Mouse (Mus musculus) hindlimb bud, embryonic 11.5 days (tissue): ENCODE results near the gene Gpatch8.
A peak's percentile ranks its signal among the peaks of the same experiment; 100 is the strongest.

Source experiments
- DNase-seq: peaks from one replicate; pipeline ENCODE4 v3.0.0-alpha.2; 2012; ENCODE audit warnings: low read depth, low spot score; ENCODE audit errors: extremely low spot score

The Gpatch8 gene

GRCm38 (mm10) chr11:102510226-102510625 is 46.0 kb downstream of the Gpatch8 start:
- no peak for DNase-seq

DNA sequence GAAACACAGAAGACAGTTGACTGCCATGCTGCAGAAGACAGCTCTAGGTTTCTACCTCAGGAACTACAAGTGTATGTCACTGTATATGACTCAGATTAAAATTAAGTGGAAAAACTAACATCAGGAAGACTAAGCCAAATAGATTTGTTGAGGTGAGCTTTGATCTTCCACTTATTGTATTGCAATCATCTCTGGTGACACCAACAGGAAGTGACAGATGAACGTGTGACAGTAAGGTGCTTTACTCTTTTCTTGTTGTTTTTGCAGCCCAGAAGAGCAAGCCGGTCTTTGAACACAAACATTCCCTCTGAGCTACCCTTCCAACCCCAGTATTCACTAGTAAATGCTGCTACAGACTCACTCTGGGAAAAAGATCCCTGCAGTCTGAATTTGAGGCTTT is 59.5 kb downstream of the Gpatch8 start:
- DNase-seq: no peak

DNA sequence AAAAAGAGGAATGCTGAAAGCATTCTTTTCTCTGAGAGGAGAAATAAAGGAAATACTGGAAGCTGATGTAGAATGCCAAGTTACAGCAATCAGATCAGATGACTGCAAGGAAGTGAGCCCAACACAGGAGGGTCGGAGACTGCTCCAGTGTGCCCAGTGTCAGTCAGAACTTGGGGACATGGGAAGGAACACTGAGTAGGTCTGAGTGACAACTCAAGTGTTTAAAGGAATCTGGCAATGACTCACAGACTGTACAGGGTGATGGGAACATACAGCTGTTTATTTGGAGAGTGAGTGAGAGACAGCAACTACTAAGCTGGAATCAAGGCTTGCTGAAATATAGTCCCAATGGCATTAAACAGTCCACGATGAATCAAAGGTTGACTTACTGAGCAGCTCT is 60.0 kb downstream of the Gpatch8 start:
- DNase-seq: no peak

DNA sequence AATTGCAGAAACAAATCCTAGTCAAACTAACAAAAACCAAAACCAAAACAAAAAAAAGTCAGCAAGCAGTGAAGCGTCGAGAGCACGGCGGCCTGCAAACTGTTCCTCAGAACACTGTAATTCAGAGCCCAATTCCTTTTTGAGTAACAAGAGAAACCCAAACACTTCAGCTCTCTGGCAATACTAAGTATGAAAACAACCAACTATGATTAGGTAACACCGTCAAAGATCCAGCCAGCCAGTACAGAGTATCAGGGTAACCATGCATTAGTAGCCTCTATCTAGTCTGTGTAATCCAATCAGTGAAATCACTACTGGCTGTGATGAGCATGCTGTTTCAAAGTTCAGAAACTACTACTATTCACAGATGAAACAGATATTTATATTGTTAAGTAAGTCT is 60.5 kb downstream of the Gpatch8 start:
- no peak for DNase-seq

- no peak for DNase-seq
Observed at GRCm38 (mm10) chr11:102495114-102495513, 61.1 kb downstream of the Gpatch8 start.

GRCm38 (mm10) chr11:102494063-102494650 is 62.0 kb downstream of the Gpatch8 start:
- DNase-seq: no peak

GRCm38 (mm10) chr11:102493241-102493640 is 63.0 kb downstream of the Gpatch8 start:
- DNase-seq: no peak

GRCm38 (mm10) chr11:102487901-102488300 is 68.3 kb downstream of the Gpatch8 start:
- DNase-seq: no peak

DNA sequence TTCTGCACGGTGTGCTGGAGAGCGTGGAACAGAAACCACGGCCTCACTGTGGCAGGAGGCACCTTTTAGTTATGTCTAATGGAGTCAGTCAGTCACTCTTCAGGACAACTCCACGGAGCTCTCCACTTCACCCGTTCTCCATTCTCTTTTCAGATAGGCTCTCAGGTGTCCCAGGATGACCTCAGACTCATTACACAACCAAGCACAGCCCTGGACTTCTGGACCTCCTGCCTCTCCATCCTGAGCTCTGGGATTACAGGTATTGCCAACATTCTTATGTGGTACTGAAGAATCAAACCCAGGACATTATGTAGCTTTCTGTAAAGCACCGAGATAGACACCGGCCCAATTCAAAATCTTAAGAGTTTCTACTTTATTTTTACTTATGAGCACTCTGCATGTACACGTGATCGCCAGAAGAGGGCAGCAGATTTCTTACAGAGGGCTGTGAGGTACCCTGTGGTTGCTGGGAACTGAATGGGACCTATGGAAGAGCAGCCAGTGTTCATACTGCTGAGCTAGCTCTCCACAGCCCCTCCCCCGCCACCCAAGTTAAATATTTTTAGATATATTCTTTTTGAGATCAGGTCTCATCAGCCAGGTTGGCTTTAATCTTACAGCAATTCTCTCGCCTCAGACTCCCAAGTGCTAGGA is 69.3 kb downstream of the Gpatch8 start:
- peak; percentile 31 for DNase-seq

- DNase-seq: no peak
Observed at GRCm38 (mm10) chr11:102481779-102482178, 74.4 kb downstream of the Gpatch8 start.

DNA sequence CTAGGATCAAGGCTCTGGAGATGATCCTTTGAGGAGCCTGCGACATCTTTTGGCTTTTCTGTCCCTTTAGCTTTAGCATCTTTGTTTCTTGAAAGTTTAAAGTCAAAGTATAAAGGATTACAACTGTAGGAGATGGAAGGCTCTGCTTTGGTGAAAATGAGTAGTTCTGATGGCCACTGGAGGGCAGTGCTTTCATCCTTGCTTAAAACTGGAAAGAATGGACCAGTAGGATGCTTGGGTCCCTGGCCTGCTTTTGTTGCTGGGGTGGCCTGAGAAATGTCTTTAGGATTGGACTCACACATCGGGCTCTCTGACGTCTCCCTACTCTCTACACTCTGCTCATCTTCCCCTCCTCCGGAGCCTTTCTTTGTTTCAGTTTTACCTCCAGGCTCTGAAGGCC is 75.3 kb downstream of the Gpatch8 start:
- no peak for DNase-seq

GRCm38 (mm10) chr11:102480111-102480510 is 76.1 kb downstream of the Gpatch8 start:
- no peak for DNase-seq

GRCm38 (mm10) chr11:102479581-102479980 is 76.6 kb downstream of the Gpatch8 start:
- DNase-seq: no peak

GRCm38 (mm10) chr11:102478671-102479070 is 77.5 kb downstream of the Gpatch8 start:
- DNase-seq: no peak

GRCm38 (mm10) chr11:102475027-102475426 is 81.2 kb downstream of the Gpatch8 start:
- no peak for DNase-seq

- DNase-seq: no peak
Observed at GRCm38 (mm10) chr11:102469648-102470357, 86.4 kb downstream of the Gpatch8 start, which contains the start of gene Itga2b. Gene Itga2b, minus strand, starts transcription at chr11:102470122.

GRCm38 (mm10) chr11:102467041-102467631 is 89.1 kb downstream of the Gpatch8 start:
- DNase-seq: peak; percentile 64

GRCm38 (mm10) chr11:102465713-102466436 is 90.3 kb downstream of the Gpatch8 start:
- DNase-seq: no peak

GRCm38 (mm10) chr11:102464901-102465300 is 91.3 kb downstream of the Gpatch8 start:
- DNase-seq: no peak

GRCm38 (mm10) chr11:102461764-102462163 is 94.4 kb downstream of the Gpatch8 start:
- DNase-seq: no peak

- DNase-seq: no peak
Observed at GRCm38 (mm10) chr11:102460541-102460940, 95.7 kb downstream of the Gpatch8 start.
